Mouse (Mus musculus): ENCODE results near the gene Sec31b.
A peak's percentile ranks its signal among the peaks of the same experiment; 100 is the strongest.

The Sec31b gene

GRCm38 (mm10) chr19:44545321-44546041, at the start of gene Sec31b:
Gene Sec31b (minus strand): TSS chr19:44545864.
- no peak for DNase-seq (ENCODE audit: low read depth, low spot score)

GRCm38 (mm10) chr19:44594180-44594579, 48.5 kb upstream of the Sec31b start:
- DNase-seq (ENCODE audit: low read depth, low spot score), result no peak

GRCm38 (mm10) chr19:44591638-44592037, 46.0 kb upstream of the Sec31b start:
- no peak for DNase-seq (ENCODE audit: low read depth, low spot score)

- no peak for DNase-seq (ENCODE audit: low read depth, low spot score)
Observed at GRCm38 (mm10) chr19:44590992-44591391, 45.3 kb upstream of the Sec31b start.

GRCm38 (mm10) chr19:44589591-44590223, 44.0 kb upstream of the Sec31b start:
- no peak for DNase-seq (ENCODE audit: low read depth, low spot score)

- no peak for DNase-seq (ENCODE audit: low read depth, low spot score)
Observed at GRCm38 (mm10) chr19:44588036-44588435, 42.4 kb upstream of the Sec31b start.

GRCm38 (mm10) chr19:44582638-44583309, 37.1 kb upstream of the Sec31b start:
- peak; percentile 75 for DNase-seq (ENCODE audit: low read depth, low spot score)

GRCm38 (mm10) chr19:44582103-44582502, 36.4 kb upstream of the Sec31b start:
- no peak for DNase-seq (ENCODE audit: low read depth, low spot score)

- DNase-seq (ENCODE audit: low read depth, low spot score), result no peak
Observed at GRCm38 (mm10) chr19:44578038-44578437, 32.4 kb upstream of the Sec31b start.

GRCm38 (mm10) chr19:44576275-44576674, 30.6 kb upstream of the Sec31b start:
- no peak for DNase-seq (ENCODE audit: low read depth, low spot score)

- no peak for DNase-seq (ENCODE audit: low read depth, low spot score)
Observed at GRCm38 (mm10) chr19:44567763-44568162, 22.1 kb upstream of the Sec31b start.

- DNase-seq (ENCODE audit: low read depth, low spot score), result no peak
Observed at GRCm38 (mm10) chr19:44564006-44564405, 18.3 kb upstream of the Sec31b start.

GRCm38 (mm10) chr19:44562652-44563206, 17.1 kb upstream of the Sec31b start, which contains the start of gene Hif1an:
Gene Hif1an (plus strand): TSS chr19:44562850.
- peak; percentile 90 for DNase-seq (ENCODE audit: low read depth, low spot score)

GRCm38 (mm10) chr19:44554861-44555590, 9.4 kb upstream of the Sec31b start, which contains the start of gene Ndufb8:
Gene Ndufb8 (minus strand): TSS chr19:44555440.
- DNase-seq (ENCODE audit: low read depth, low spot score), result peak; percentile 88

GRCm38 (mm10) chr19:44554490-44554860, 8.8 kb upstream of the Sec31b start:
- no peak for DNase-seq (ENCODE audit: low read depth, low spot score)

- no peak for DNase-seq (ENCODE audit: low read depth, low spot score)
Observed at GRCm38 (mm10) chr19:44553286-44553685, 7.6 kb upstream of the Sec31b start.

GRCm38 (mm10) chr19:44552731-44553130, 7.1 kb upstream of the Sec31b start, which contains the start of gene Gm20538:
Gene Gm20538 (minus strand): TSS chr19:44552831.
- no peak for DNase-seq (ENCODE audit: low read depth, low spot score)

GRCm38 (mm10) chr19:44544775-44545174, 889 bp downstream of the Sec31b start:
- DNase-seq (ENCODE audit: low read depth, low spot score), result no peak

- no peak for DNase-seq (ENCODE audit: low read depth, low spot score)
Observed at GRCm38 (mm10) chr19:44544372-44544771, 1.3 kb downstream of the Sec31b start.

- DNase-seq (ENCODE audit: low read depth, low spot score), result no peak
Observed at GRCm38 (mm10) chr19:44542694-44543178, 2.9 kb downstream of the Sec31b start.

- no peak for DNase-seq (ENCODE audit: low read depth, low spot score)
Observed at GRCm38 (mm10) chr19:44537416-44537815, 8.2 kb downstream of the Sec31b start.

Data from WW6 (cell line).